Mouse (Mus musculus) heart, adult 2 months (tissue): ENCODE results near the gene Cntn4.

Experiments
- CTCF ChIP-seq: fragments of 200-600 bp; IDR thresholded peaks from 2 replicates; pipeline ENCODE4 v1.8.1; 2022; ENCODE audit warnings: antibody characterized with exemption, mild to moderate bottlenecking, moderate library complexity
- EP300 ChIP-seq: fragments of 200-500 bp; IDR thresholded peaks from 2 replicates; pipeline ENCODE4 v1.6.1; 2011; ENCODE audit warnings: low read depth, low read length, control low read depth; ENCODE audit not compliant: insufficient read depth

GRCm38 (mm10) chr6:106466267-106467029, 789.0 kb downstream of the Cntn4 start:
- no peak for TF ChIP-seq EP300
- TF ChIP-seq CTCF, result no peak
